In genomic region chr10:37137531-37138310, GRCm38 (mm10) we compare ENCODE assay signal across 8 mouse cellular contexts. TPM values are rescaled to one million over a fixed set of nuclear protein-coding genes. Genes with fewer than 3 reads are reported as not detected.
DNase-seq lines count a peak whose midpoint lies in the region; ATAC-seq and TF ChIP-seq lines count a peak whose summit lies in the region.

No protein-coding gene starts in this region.

- peak overlapping the region; percentile 60; the same call in 1 of the 2 replicates for H3K4me2 ChIP-seq in forebrain, embryonic 11.5 days (ENCODE audit: low read depth, low read length, severe bottlenecking)
- H3K4me2 ChIP-seq in heart, postnatal 0 days (ENCODE audit: low read depth, low read length), result peak overlapping the region; percentile 63
- H3K4me2 ChIP-seq in liver, embryonic 15.5 days, result peak overlapping the region; percentile 82
- H3K4me2 ChIP-seq in neural tube, embryonic 15.5 days, result peak overlapping the region; percentile 58

- peaks cover 6% of the 10 kb centered on the region; the same call in 1 of the 2 replicates for H3K36me3 ChIP-seq in forebrain, embryonic 11.5 days (ENCODE audit: control insufficient read depth, insufficient read depth, low read length)
- H3K36me3 ChIP-seq in heart, postnatal 0 days (replicated peaks; ENCODE audit: control insufficient read depth, insufficient read depth, low read length), result 0 out of 2 replicates have a peak, but pooled peaks cover 4% of the 10 kb centered on the region
- H3K36me3 ChIP-seq in liver, embryonic 15.5 days (replicated peaks), result no peaks in the 10 kb centered on the region
- H3K36me3 ChIP-seq in neural tube, embryonic 15.5 days, result peaks cover 1% of the 10 kb centered on the region; the same call in 1 of the 2 replicates

- no peak for TF ChIP-seq EP300 in heart, postnatal 0 days (IDR thresholded peaks at IDR 0.05; ENCODE audit: low read depth)

- no peak for TF ChIP-seq CTCF in heart, postnatal 0 days (IDR thresholded peaks at IDR 0.05; ENCODE audit: low read depth)

- no peak for ATAC-seq in forebrain, embryonic 11.5 days (replicated peaks; ENCODE audit: low FRiP score)
- ATAC-seq in heart, postnatal 0 days (ENCODE audit: insufficient read depth, low read depth), result no peak
- no peak for ATAC-seq in liver, embryonic 15.5 days (ENCODE audit: insufficient read depth)
- ATAC-seq in neural tube, embryonic 15.5 days (ENCODE audit: low FRiP score), result no peak

- peak overlapping the region; percentile 99 for H3K9ac ChIP-seq in forebrain, embryonic 11.5 days (ENCODE audit: low read length)
- peak overlapping the region; percentile 98 for H3K9ac ChIP-seq in heart, postnatal 0 days (replicated peaks; ENCODE audit: low read depth, low read length)
- H3K9ac ChIP-seq in liver, embryonic 15.5 days, result peak overlapping the region; percentile 61
- peak overlapping the region; percentile 100 for H3K9ac ChIP-seq in neural tube, embryonic 15.5 days (replicated peaks)

- DNase-seq in CD4-positive helper T cell, adult 2 months (ENCODE audit: low read depth, low spot score), result peak; percentile 52
- DNase-seq in brain, embryonic 18.5 days (ENCODE audit: low read depth, low spot score), result peak; percentile 62
- peak; percentile 83 for DNase-seq in forebrain, embryonic 11.5 days (ENCODE audit: low spot score)
- DNase-seq in heart, postnatal 0 days (ENCODE audit: low spot score), result peak; percentile 64
- DNase-seq in large intestine, adult 2 months (ENCODE audit: low read depth, low spot score), result peak; percentile 35
- DNase-seq in testis, postnatal 14 days (ENCODE audit: low spot score), result peak; percentile 57

- H3K9me3 ChIP-seq in forebrain, embryonic 11.5 days (ENCODE audit: control insufficient read depth, low read length), result no peaks in the 10 kb centered on the region
- H3K9me3 ChIP-seq in heart, postnatal 0 days (replicated peaks; ENCODE audit: control insufficient read depth, low read length), result no peaks in the 10 kb centered on the region
- H3K9me3 ChIP-seq in liver, embryonic 15.5 days (replicated peaks), result no peaks in the 10 kb centered on the region
- no peaks in the 10 kb centered on the region for H3K9me3 ChIP-seq in neural tube, embryonic 15.5 days (replicated peaks)

- no peaks in the 10 kb centered on the region for H3K27me3 ChIP-seq in forebrain, embryonic 11.5 days (ENCODE audit: control insufficient read depth, insufficient read depth, low read length)
- no peaks in the 10 kb centered on the region for H3K27me3 ChIP-seq in heart, postnatal 0 days (ENCODE audit: control insufficient read depth, insufficient read depth, low read length)
- peaks cover 84% of the 10 kb centered on the region for H3K27me3 ChIP-seq in liver, embryonic 15.5 days
- no peaks in the 10 kb centered on the region for H3K27me3 ChIP-seq in neural tube, embryonic 15.5 days (replicated peaks)

- under 1% methylated on average over 24 of the region's 24 CpGs for WGBS in forebrain, embryonic 11.5 days
- WGBS in heart, postnatal 0 days, result under 1% methylated on average over 24 of the region's 24 CpGs
- under 1% methylated on average over 24 of the region's 24 CpGs for WGBS in large intestine, adult 2 months
- under 1% methylated on average over 24 of the region's 24 CpGs for WGBS in liver, embryonic 15.5 days (ENCODE audit: insufficient replicate concordance)
- under 1% methylated on average over 24 of the region's 24 CpGs for WGBS in neural tube, embryonic 15.5 days

- peak overlapping the region; percentile 99 for H3K27ac ChIP-seq in forebrain, embryonic 11.5 days (ENCODE audit: low read depth, low read length)
- H3K27ac ChIP-seq in heart, postnatal 0 days (ENCODE audit: low read depth), result peak overlapping the region; percentile 98
- peak overlapping the region; percentile 78 for H3K27ac ChIP-seq in liver, embryonic 15.5 days (replicated peaks)
- peak overlapping the region; percentile 100 for H3K27ac ChIP-seq in neural tube, embryonic 15.5 days (replicated peaks)

- peaks cover 6% of the 10 kb centered on the region; the same call in 1 of the 2 replicates for H3K4me1 ChIP-seq in forebrain, embryonic 11.5 days (replicated peaks; ENCODE audit: control insufficient read depth, insufficient read depth, low read length)
- peaks cover 4% of the 10 kb centered on the region; the same call in 1 of the 2 replicates for H3K4me1 ChIP-seq in heart, postnatal 0 days (ENCODE audit: control insufficient read depth, insufficient read depth)
- H3K4me1 ChIP-seq in liver, embryonic 15.5 days (replicated peaks), result peaks cover 46% of the 10 kb centered on the region
- H3K4me1 ChIP-seq in neural tube, embryonic 15.5 days, result peaks cover 22% of the 10 kb centered on the region

- peak overlapping the region; percentile 80 for H3K4me3 ChIP-seq in forebrain, embryonic 11.5 days (ENCODE audit: low read depth, low read length)
- H3K4me3 ChIP-seq in heart, postnatal 0 days (ENCODE audit: low read depth, low read length), result peak overlapping the region; percentile 95
- H3K4me3 ChIP-seq in liver, embryonic 15.5 days (replicated peaks), result peak overlapping the region; percentile 63
- H3K4me3 ChIP-seq in neural tube, embryonic 15.5 days (replicated peaks), result peak overlapping the region; percentile 92

RNA-seq across cellular contexts. Expression of gene Marcks, which starts 1.0 kb away (rescaled TPM):
- 314 and 331 TPM in 2 replicates for polyA plus RNA-seq in forebrain, embryonic 11.5 days (2014; fragmentation: Nextera tagmentation; extraction: Ambion mirVana)
- total RNA-seq in heart, postnatal 0 days (2014; rRNA removed; ENCODE audit: low replicate concordance), result 56.9 and 83.6 TPM in 2 replicates
- 38.3 TPM in 2 replicates for polyA plus RNA-seq in heart, postnatal 0 days (2015; fragmentation: Nextera tagmentation; extraction: Ambion mirVana)
- 9.2 and 14.8 TPM in 2 replicates for polyA plus RNA-seq in large intestine, adult 2 months (2012; rRNA removed)
- polyA plus RNA-seq in liver, embryonic 15.5 days (2015; fragmentation: Nextera tagmentation; extraction: Ambion mirVana), result 16.1 and 16.3 TPM in 2 replicates
- polyA plus RNA-seq in neural tube, embryonic 15.5 days (2015; fragmentation: Nextera tagmentation; extraction: Ambion mirVana), result 145 and 159 TPM in 2 replicates
